Mouse (Mus musculus) left cerebral cortex, postnatal 36 days (tissue): ENCODE data around the gene Sdk1. TPM values are rescaled to one million over a fixed set of nuclear protein-coding genes. Genes with fewer than 3 reads are reported as not detected.

ENCODE experiments used
- DNase-seq, 2 experiments: peaks; one replicate each; pipeline ENCODE4 v3.0.0; 2021 to 2022; ENCODE audit warnings: low spot score in 2 of 2, mixed read lengths in 1 of 2
- intact Hi-C: fragments of 180-260 bp; cut with DNase I; formaldehyde crosslinking; loops from one replicate; pipeline ENCODE4 v1.15.1; 2025
- total RNA-seq, 2 experiments: library from RNA; stranded (reverse); gene quantifications; 2 replicates each; pipeline ENCODE4 v1.2.3; 2021

Gene Sdk1
- total RNA-seq, 2 experiments from 2014 or later = 12.5 to 16.0 TPM

DNA sequence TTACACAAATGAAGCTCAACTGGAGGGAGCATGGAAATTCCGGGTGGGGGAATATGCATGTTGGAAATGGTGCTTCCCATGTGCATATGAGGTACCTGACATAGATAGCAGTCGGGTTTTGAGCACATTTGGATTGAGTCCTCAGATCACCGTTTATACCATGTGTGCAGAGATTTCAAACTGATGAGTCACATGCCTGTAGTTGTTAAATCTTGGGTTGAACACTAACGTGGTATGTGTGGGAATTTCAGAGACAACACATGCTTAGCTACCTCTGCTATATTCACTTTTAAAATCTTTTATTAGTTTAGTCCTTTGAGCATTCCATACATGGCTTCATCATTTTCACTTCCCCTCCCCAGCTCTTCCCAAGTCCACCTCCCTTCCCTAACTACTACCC is 71.0 kb downstream of the Sdk1 start:
- intact Hi-C loops = no loop called here
- no peak for DNase-seq

DNA sequence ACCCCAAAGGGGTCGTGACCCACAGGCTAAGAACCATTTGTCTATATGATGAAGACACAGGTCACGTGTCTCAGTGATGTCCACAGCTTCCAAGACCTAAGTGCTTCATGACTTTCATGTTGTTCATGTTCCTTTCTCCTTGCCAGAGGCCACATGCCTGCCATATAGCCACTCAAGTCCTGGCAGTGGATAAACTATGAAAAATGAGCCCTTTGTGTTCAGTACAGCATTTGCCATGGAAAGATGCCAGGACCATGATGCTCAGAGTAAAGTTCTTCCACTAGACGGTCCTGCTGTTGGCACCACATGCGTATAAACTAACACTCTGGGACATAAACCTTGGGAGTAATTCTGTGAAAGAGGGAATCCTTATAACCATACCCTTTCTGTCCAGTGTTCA is 75.8 kb downstream of the Sdk1 start:
- intact Hi-C loops = no loop called here
- no peak for DNase-seq

- intact Hi-C loops = no loop called here
- no peak for DNase-seq
Measured at GRCm38 (mm10) chr5:141324910-141325309, 83.6 kb downstream of the Sdk1 start.

GRCm38 (mm10) chr5:141344376-141344775 is 103.1 kb downstream of the Sdk1 start:
- intact Hi-C loops = no loop called here
- no peak for DNase-seq

DNA sequence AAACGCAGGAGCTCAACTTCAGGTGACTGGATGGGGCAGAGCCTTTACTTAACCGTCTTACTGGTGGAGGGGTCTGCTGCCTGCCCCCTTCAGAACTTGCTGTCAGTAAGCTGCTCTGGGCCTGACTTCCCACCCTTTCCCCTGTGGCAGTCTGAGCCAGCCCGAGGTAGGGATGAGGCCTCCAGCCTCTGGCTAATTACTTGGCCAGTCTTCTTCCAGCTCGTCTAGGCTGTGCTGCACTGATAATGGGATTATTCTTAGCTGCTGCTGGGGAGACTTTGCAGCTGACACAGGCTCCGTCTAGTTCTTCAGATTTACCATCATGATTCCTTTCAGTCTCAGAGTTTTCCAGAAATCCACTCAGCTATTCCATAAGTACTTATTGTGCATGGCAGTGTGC is 104.2 kb downstream of the Sdk1 start:
- no peak for DNase-seq
- intact Hi-C loops = no loop called here

DNA sequence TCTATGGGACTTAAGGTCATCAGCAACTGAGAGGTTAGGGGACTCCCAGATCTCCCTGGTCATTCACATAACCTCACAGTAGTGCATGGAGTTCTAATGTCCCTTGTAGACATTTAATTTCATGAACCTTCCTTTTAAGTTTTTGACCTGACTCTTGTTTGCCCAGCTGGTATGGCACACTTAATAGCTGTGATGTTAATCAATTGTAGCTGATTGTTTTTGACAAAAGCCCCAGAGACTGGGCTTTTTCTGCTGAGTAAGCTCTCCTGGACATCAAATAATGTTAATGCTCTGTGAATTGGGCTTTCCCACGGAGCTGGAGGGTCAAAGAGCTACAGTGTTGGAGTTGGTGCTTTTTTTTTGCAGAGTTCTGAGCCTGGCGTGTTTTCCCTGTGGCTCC is 121.4 kb downstream of the Sdk1 start:
- intact Hi-C loops = no loop called here
- no peak for DNase-seq

DNA sequence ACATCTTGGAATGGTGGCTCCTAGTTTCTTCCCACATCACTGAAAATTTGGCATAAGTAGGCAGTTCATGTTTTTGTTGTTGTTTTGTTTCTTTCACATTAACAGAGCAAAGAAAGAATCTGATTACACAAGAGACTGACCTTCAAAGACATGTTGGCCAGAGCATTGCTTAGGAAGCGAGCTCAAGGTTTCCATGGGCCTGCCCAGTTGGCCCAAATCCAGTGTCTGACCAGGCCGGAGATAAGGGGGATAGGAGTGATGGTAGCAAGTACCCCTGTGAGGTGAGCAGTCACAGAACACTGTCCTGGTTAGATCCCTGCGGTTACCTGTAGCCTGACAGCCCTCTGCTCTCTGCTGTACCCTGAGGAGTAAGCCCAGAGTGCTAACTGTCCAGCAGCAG is 122.7 kb downstream of the Sdk1 start:
- no peak for DNase-seq
- intact Hi-C loops = no loop called here

DNA sequence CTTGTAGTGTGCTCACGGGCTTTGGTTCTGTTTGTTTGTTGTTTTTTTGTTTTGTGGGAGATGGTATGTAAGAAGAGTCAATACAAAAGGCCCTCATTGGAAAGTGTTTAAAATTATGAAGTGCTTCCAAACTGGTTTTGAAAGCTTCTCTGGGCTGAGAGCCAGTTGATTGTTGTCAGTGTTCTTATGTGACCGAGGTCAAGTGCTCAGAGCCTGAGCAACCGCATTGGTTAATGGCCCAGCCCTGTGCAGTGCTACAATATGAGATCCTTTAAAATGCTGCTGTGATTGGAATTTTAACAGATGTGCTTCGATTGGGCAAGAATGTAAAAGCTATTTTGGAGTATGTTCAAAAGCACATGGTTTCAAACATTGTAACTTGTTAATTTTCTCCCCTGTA is 127.3 kb downstream of the Sdk1 start:
- intact Hi-C loops = no loop called here
- DNase-seq = no peak

- intact Hi-C loops = no loop called here
- no peak for DNase-seq
Measured at GRCm38 (mm10) chr5:141374797-141375196, 133.5 kb downstream of the Sdk1 start.

- intact Hi-C loops = no loop called here
- no peak for DNase-seq
Measured at GRCm38 (mm10) chr5:141379836-141380773, 138.8 kb downstream of the Sdk1 start.

DNA sequence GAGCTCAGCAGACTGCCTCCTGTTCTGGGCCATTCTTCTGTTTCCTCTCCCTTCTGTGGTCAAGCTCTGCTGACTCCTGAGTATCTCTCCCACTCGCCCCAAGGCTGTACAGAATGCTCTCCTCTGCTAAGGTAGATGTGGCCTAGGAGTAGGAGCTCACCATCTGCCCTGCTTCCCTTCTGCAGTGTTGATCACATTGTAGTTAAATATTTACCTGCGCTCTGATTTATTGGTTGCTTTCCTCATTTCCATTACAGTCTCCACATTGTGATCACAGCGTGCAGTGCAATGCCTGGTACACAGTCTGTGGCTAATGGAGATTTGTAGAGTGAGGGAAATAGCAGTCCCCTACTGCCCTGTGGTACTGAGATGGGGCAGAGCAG is 139.5 kb downstream of the Sdk1 start:
- no peak for DNase-seq
- intact Hi-C loops = no loop called here

DNA sequence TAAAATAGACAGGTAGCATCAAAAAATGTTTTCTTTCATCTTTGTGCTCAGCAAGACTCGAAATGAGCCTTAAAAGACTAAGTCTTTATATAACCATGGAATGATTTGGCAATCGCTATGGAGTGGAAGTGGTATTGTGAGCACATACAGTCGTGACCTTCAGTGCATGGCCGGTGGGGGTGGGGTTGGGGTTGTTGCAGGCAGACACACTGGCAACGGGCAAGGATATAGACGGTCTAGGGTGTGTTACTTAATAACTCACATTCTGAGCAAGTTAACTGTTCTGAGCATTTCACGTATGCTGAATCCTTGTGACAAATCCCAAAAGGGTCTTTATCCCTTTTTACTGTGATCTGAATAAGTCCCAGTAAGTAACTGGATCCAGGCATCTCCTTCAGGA is 140.3 kb downstream of the Sdk1 start:
- intact Hi-C loops = no loop called here
- no peak for DNase-seq

DNA sequence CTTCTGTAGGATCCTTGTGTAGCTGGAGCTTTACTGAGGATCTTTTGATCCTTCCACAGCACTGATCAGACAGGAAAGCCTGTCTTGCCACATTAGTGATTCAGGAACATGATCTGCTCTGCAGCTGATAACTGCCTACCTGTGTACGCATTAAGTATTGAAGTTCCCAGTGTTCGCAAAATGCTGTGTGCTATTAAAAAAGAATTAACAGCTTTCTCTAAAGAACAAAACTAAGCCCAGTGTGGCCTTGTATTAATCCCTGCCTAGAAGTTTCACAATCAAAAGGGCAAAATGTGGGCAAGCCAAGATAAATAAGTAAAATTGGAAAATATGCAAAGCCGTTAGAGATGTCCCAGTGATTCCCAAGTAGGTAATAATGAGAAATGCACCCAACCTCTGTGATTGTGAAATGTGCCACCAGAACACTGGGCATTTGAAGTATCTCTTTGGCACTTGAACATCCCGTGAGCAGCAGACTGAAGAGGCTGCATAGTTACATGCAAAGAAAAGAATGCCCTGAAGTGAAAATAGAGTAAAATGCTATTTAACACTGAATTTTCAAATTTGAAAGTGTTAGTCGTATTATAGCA is 141.1 kb downstream of the Sdk1 start:
- no peak for DNase-seq
- intact Hi-C loops = no loop called here

- no peak for DNase-seq
- intact Hi-C loops = no loop called here
Measured at GRCm38 (mm10) chr5:141388451-141388850, 147.2 kb downstream of the Sdk1 start.

DNA sequence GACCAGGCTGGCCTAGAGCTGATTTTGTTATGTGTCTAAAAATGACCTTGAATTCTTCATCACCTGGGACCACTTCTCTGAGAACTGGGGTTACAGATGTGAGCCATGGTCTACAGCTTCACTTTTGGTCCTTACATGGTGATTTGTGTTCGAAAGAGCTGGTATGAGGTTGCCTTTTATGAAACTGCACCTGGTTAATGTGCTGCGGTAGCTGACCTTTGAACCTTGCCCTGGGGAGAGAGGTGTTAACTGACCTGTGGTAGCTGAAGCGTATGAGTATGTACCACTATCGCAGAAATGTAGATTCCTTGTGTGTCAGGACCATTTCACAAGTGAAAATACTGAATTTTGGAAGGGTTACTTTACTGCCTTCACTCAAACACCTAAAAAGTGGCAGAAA is 149.3 kb downstream of the Sdk1 start:
- intact Hi-C loops = no loop called here

DNA sequence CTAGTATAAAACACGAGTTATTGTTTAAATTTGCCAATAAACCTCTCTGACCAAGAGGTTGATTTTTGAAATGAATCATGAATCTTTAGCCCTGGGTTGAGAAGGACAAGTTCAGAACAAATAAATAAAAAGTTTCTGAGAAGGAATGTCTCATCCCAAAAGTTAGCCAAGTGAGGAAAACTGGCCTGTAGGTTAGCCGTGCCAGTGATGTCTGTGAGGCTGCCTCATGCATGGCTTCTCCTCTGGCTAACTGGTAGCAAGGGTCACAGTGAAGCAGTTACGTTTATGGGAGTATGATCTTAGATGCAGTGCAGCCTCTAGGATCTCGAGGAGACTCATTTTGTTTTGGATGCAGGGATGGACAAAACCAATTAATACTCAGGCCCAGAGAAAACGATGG is 149.9 kb downstream of the Sdk1 start:
- intact Hi-C loops = no loop called here
- no peak for DNase-seq

More for the DNA sequence above, 149.3 kb downstream of the Sdk1 start:
- no peak for DNase-seq

DNA sequence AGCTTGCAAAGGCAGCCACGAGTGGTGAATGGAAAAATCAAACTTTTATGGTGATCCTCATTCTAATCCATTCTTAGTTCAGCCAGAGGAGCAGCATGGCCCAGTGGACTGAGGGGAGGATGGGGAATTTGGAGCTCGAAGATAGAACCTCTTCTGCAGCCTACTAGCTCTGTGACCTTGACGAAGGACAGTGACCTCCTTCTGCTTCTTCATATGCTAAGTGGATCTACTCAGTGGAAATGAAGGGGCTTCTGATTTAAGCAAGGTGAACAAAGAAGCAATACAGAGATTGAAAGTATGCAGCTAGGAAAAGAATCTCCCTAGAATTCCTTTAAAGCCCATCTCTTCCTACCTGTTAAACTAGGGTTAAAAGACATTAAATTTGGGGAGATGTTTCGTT is 152.6 kb downstream of the Sdk1 start:
- DNase-seq = no peak
- intact Hi-C loops = no loop called here

DNA sequence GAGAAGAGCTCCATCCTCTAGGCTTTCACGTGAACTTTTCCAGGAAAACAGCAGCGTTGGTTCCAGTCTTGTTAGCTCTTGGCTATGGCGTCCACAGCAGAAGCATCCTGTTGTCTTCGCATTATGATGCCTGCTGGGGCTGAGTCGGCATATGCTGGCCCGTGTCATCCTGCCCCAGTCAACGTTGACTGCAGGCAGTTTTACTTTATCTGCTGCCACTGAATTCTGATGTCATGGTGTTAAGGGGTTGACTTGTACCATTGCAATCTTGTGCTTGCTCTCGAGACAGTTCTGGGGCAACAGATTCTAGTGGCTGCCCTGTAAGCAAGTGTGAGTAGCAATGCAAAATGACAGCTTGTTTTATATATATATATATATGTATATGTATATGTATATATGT is 153.3 kb downstream of the Sdk1 start:
- DNase-seq = no peak
- intact Hi-C loops = no loop called here

DNA sequence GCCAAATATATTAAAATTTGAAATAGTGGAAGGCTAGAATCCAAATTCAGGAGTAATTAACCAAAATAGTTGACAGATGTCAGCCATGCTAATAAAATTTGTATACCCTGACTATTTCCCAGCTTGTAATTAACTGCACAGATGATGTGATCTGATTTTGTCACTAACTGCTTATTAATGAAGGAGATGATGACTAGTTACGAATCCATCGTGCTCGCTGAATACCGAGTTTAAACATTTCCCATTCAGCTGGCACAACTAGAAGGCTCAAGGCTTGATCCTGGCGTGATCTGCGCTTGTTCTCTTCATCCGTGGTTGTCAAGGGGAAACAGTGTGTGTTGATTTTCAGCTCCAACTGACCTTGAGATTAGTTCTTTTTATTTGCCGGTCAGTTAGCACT is 162.5 kb downstream of the Sdk1 start:
- intact Hi-C loops = no loop called here
- DNase-seq = no peak

DNA sequence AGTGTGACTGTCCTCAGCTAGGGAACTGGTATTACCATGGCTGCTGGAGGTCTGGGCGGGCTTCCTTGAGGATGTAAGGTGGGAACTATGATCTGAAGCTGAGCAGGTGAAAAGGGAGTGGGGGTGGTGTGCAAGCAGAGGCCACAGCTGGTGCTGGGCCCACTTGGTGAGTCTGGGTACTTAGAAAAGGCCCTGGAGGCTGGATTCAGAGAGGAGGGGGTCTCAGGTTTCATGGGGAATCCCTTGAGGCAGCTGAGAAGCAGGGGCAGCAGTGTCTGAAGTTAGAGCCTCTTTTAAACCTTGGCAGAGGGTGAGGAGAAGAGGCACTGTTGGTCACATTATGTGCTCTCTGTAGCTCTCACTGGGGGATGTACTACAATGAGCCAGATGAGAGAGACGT is 163.4 kb downstream of the Sdk1 start:
- DNase-seq = no peak
- intact Hi-C loops = no loop called here

GRCm38 (mm10) chr5:141406926-141407325 is 165.6 kb downstream of the Sdk1 start:
- intact Hi-C loops = no loop called here
- DNase-seq = no peak
